Mouse (Mus musculus): ENCODE data around the gene Rara. TPM values are rescaled to one million over a fixed set of nuclear protein-coding genes. Genes with fewer than 3 reads are reported as not detected.

Rara gene
- total RNA-seq (2021), result 10 to 100 TPM; 10.1 to 12.8 TPM
- polyA plus RNA-seq (2012; rRNA removed), result 7.1 and 10.9 TPM in 2 replicates
- long read RNA-seq, partial matches to known transcripts, result 4 of 6 reads
- long read RNA-seq, other reads (novel, unspliced or antisense), result 0 of 6 reads

- H3K9ac ChIP-seq (ENCODE audit: low read depth, low read length), result no peak within 1 kb of the TSS
- H3K4me1 ChIP-seq (ENCODE audit: control insufficient read depth, insufficient read depth, low read length), result peaks cover 33% of the 10 kb centered on the region
- no peaks in the 10 kb centered on the region for H3K27me3 ChIP-seq (ENCODE audit: control insufficient read depth, insufficient read depth, low read length)
- intact Hi-C loops (cut with DNase I), result loop anchor here (5.0 kb wide), 1 partner anchor 220 kb away; no protein-coding TSS in a partner anchor
- H3K79me2 ChIP-seq (replicated peaks; ENCODE audit: control insufficient read depth, insufficient read depth, low read length), result no peaks in the 10 kb centered on the region
- TF ChIP-seq CTCF (IDR thresholded peaks at IDR 0.05) (no peak), POLR2A (IDR thresholded peaks at IDR 0.05; ENCODE audit: insufficient read depth, low read depth, low read length) (no peak), EP300 (IDR thresholded peaks at IDR 0.05; ENCODE audit: insufficient read depth, low read depth, low read length) (no peak)
- H3K4me3 ChIP-seq, result no peak within 1 kb of the TSS
- DNase-seq, result no peak
- no peaks in the 10 kb centered on the region for H3K36me3 ChIP-seq (ENCODE audit: control insufficient read depth, insufficient read depth, low read length)
- 44% methylated on average over 20 of the region's 21 CpGs for WGBS
- H3K27ac ChIP-seq, result no peak within 1 kb of the TSS
Measured at GRCm38 (mm10) chr11:98927438-98928076, at the start of gene Rara. Gene Rara (plus strand): TSS chr11:98927818.

- Histone ChIP-seq H3K27me3 (ENCODE audit: control insufficient read depth, insufficient read depth, low read length) (no peaks in the 10 kb centered on the region), H3K27ac (no peak overlapping the region), H3K36me3 (ENCODE audit: control insufficient read depth, insufficient read depth, low read length) (no peaks in the 10 kb centered on the region; the same call in 1 of the 2 replicates), H3K4me3 (no peak overlapping the region), H3K79me2 (replicated peaks; ENCODE audit: control insufficient read depth, insufficient read depth, low read length) (no peaks in the 10 kb centered on the region), H3K9ac (ENCODE audit: low read depth, low read length) (no peak overlapping the region), H3K4me1 (ENCODE audit: control insufficient read depth, insufficient read depth, low read length) (no peaks in the 10 kb centered on the region)
- no peak for DNase-seq
- intact Hi-C loops (cut with DNase I), result no loop called here
- 92% methylated on average over 3 of the region's 3 CpGs for WGBS
- TF ChIP-seq POLR2A (IDR thresholded peaks at IDR 0.05; ENCODE audit: insufficient read depth, low read depth, low read length) (no peak), EP300 (IDR thresholded peaks at IDR 0.05; ENCODE audit: insufficient read depth, low read depth, low read length) (no peak), CTCF (IDR thresholded peaks at IDR 0.05) (no peak)
Measured at GRCm38 (mm10) chr11:98887703-98888102, 39.9 kb upstream of the Rara start.

- intact Hi-C loops (cut with DNase I), result no loop called here
- Histone ChIP-seq H3K27me3 (ENCODE audit: control insufficient read depth, insufficient read depth, low read length) (no peaks in the 10 kb centered on the region), H3K36me3 (ENCODE audit: control insufficient read depth, insufficient read depth, low read length) (no peaks in the 10 kb centered on the region; the same call in 1 of the 2 replicates), H3K9ac (ENCODE audit: low read depth, low read length) (no peak overlapping the region), H3K4me1 (ENCODE audit: control insufficient read depth, insufficient read depth, low read length) (no peaks in the 10 kb centered on the region), H3K79me2 (replicated peaks; ENCODE audit: control insufficient read depth, insufficient read depth, low read length) (no peaks in the 10 kb centered on the region), H3K27ac (no peak overlapping the region), H3K4me3 (no peak overlapping the region)
- no peak for TF ChIP-seq EP300 (IDR thresholded peaks at IDR 0.05; ENCODE audit: insufficient read depth, low read depth, low read length)
- no peak for TF ChIP-seq CTCF (IDR thresholded peaks at IDR 0.05)
- no peak for TF ChIP-seq POLR2A (IDR thresholded peaks at IDR 0.05; ENCODE audit: insufficient read depth, low read depth, low read length)
- 96% methylated on average over 4 of the region's 4 CpGs for WGBS
- no peak for DNase-seq
Measured at GRCm38 (mm10) chr11:98889077-98889476, 38.5 kb upstream of the Rara start.

- Histone ChIP-seq H3K36me3 (ENCODE audit: control insufficient read depth, insufficient read depth, low read length) (no peaks in the 10 kb centered on the region), H3K27ac (no peak overlapping the region), H3K79me2 (replicated peaks; ENCODE audit: control insufficient read depth, insufficient read depth, low read length) (no peaks in the 10 kb centered on the region), H3K27me3 (ENCODE audit: control insufficient read depth, insufficient read depth, low read length) (no peaks in the 10 kb centered on the region), H3K9ac (ENCODE audit: low read depth, low read length) (no peak overlapping the region), H3K4me1 (ENCODE audit: control insufficient read depth, insufficient read depth, low read length) (no peaks in the 10 kb centered on the region), H3K4me3 (no peak overlapping the region)
- TF ChIP-seq EP300 (IDR thresholded peaks at IDR 0.05; ENCODE audit: insufficient read depth, low read depth, low read length) (no peak), POLR2A (IDR thresholded peaks at IDR 0.05; ENCODE audit: insufficient read depth, low read depth, low read length) (no peak)
- 79% methylated on average over 5 of the region's 5 CpGs for WGBS
- DNase-seq, result no peak
- intact Hi-C loops (cut with DNase I), result no loop called here
Measured at GRCm38 (mm10) chr11:98889977-98890376, 37.6 kb upstream of the Rara start.

- intact Hi-C loops (cut with DNase I), result no loop called here
- TF ChIP-seq EP300 (IDR thresholded peaks at IDR 0.05; ENCODE audit: insufficient read depth, low read depth, low read length), result no peak
- TF ChIP-seq CTCF (IDR thresholded peaks at IDR 0.05), result no peak
- no peak for TF ChIP-seq POLR2A (IDR thresholded peaks at IDR 0.05; ENCODE audit: insufficient read depth, low read depth, low read length)
- H3K27me3 ChIP-seq (ENCODE audit: control insufficient read depth, insufficient read depth, low read length), result no peaks in the 10 kb centered on the region
- DNase-seq, result no peak
- WGBS, result 83% methylated on average over 5 of the region's 5 CpGs
- no peaks in the 10 kb centered on the region for H3K36me3 ChIP-seq (ENCODE audit: control insufficient read depth, insufficient read depth, low read length)
- no peak overlapping the region for H3K27ac ChIP-seq
- no peaks in the 10 kb centered on the region for H3K79me2 ChIP-seq (replicated peaks; ENCODE audit: control insufficient read depth, insufficient read depth, low read length)
- H3K4me3 ChIP-seq, result no peak overlapping the region
- H3K9ac ChIP-seq (ENCODE audit: low read depth, low read length), result no peak overlapping the region
- no peaks in the 10 kb centered on the region for H3K4me1 ChIP-seq (ENCODE audit: control insufficient read depth, insufficient read depth, low read length)
Measured at GRCm38 (mm10) chr11:98892426-98892825, 35.2 kb upstream of the Rara start.

GRCm38 (mm10) chr11:98900529-98901125 lies 27.0 kb upstream of the Rara start:
- H3K9ac ChIP-seq (ENCODE audit: low read depth, low read length), result no peak overlapping the region
- DNase-seq, result peak in 1 of 2 experiments; percentile 34
- 52% methylated on average over 12 of the region's 12 CpGs for WGBS
- TF ChIP-seq POLR2A (IDR thresholded peaks at IDR 0.05; ENCODE audit: insufficient read depth, low read depth, low read length), result no peak
- no peak for TF ChIP-seq CTCF (IDR thresholded peaks at IDR 0.05)
- no peak for TF ChIP-seq EP300 (IDR thresholded peaks at IDR 0.05; ENCODE audit: insufficient read depth, low read depth, low read length)
- intact Hi-C loops (cut with DNase I), result no loop called here
- H3K79me2 ChIP-seq (replicated peaks; ENCODE audit: control insufficient read depth, insufficient read depth, low read length), result no peaks in the 10 kb centered on the region
- peaks cover 2% of the 10 kb centered on the region; the same call in 1 of the 2 replicates for H3K4me1 ChIP-seq (ENCODE audit: control insufficient read depth, insufficient read depth, low read length)
- peak overlapping the region; percentile 24; the same call in 1 of the 2 replicates for H3K27ac ChIP-seq
- H3K27me3 ChIP-seq (ENCODE audit: control insufficient read depth, insufficient read depth, low read length), result no peaks in the 10 kb centered on the region
- no peaks in the 10 kb centered on the region for H3K36me3 ChIP-seq (ENCODE audit: control insufficient read depth, insufficient read depth, low read length)
- H3K4me3 ChIP-seq, result no peak overlapping the region

Data from heart, adult 2 months (tissue).